Mouse (Mus musculus) stomach, postnatal 0 days (tissue): ENCODE measurements around the gene Vmn1r152. TPM values are rescaled to one million over a fixed set of nuclear protein-coding genes. Genes with fewer than 3 reads are reported as not detected.
"Not testable (repeated sequence)": the region's sequence is repeated elsewhere in the genome, so short reads cannot be mapped to it uniquely, and the experiment has no call there.

ENCODE experiments used
- ATAC-seq: fragments of 200-750 bp; cut with Nextera tagmentation; 2 replicates; pipeline ENCODE4 v1.8.0; 2017; ENCODE audit not compliant: low FRiP score, low TSS enrichment
- DNase-seq: peaks from one replicate; pipeline ENCODE4 v3.0.0-alpha.2; 2016; ENCODE audit warnings: low spot score
- H3K27ac ChIP-seq: fragments of 300-500 bp; sonication (generic); replicated peaks from 2 replicates; pipeline ENCODE4 v1.5.1; 2014; ENCODE audit warnings: mild to moderate bottlenecking, control low read depth
- H3K27me3 ChIP-seq: fragments of 300-500 bp; sonication (generic); 2 replicates; pipeline ENCODE4 v1.6.1; 2014; ENCODE audit warnings: low read length; ENCODE audit not compliant: control insufficient read depth, insufficient read depth
- H3K36me3 ChIP-seq: fragments of 300-500 bp; sonication (generic); 2 replicates; pipeline ENCODE4 v1.6.1; 2014; ENCODE audit warnings: low read length, mixed read lengths; ENCODE audit not compliant: control insufficient read depth, insufficient read depth
- H3K4me1 ChIP-seq: fragments of 300-500 bp; sonication (generic); replicated peaks from 2 replicates; pipeline ENCODE4 v1.6.1; 2014; ENCODE audit warnings: antibody characterized with exemption; ENCODE audit not compliant: control insufficient read depth, insufficient read depth
- H3K4me2 ChIP-seq: fragments of 300-500 bp; sonication (generic); replicated peaks from 2 replicates; pipeline ENCODE4 v1.6.1; 2014; ENCODE audit warnings: low read depth, mild to moderate bottlenecking, control low read depth, moderate library complexity
- H3K4me3 ChIP-seq: fragments of 300-500 bp; sonication (generic); 2 replicates; pipeline ENCODE4 v1.5.1; 2014; ENCODE audit warnings: low read depth, low read length, control low read depth
- H3K9ac ChIP-seq: fragments of 300-500 bp; sonication (generic); 2 replicates; pipeline ENCODE4 v1.6.1; 2014; ENCODE audit warnings: mild to moderate bottlenecking, low read length, control low read depth, mixed read lengths
- H3K9me3 ChIP-seq: fragments of 300-500 bp; sonication (generic); 2 replicates; pipeline ENCODE4 v1.6.1; 2016; ENCODE audit warnings: low read length; ENCODE audit not compliant: control insufficient read depth
- WGBS: fragments of 180-500 bp; shearing (Covaris S2); extraction: QIAGEN DNeasy Blood & Tissue Kit; methylation state at CpG from one replicate; pipeline ENCODE4 v1.1.7; 2014; 5-methylcytosine and 5-hydroxymethylcytosine counted together
- polyA plus RNA-seq: library from polyadenylated mRNA; unstranded; fragments of >200 nt; fragmentation: Nextera tagmentation; extraction: Ambion mirVana; gene quantifications from 2 replicates; pipeline ENCODE4 v1.2.1, GENCODE M21; 2015

Gene Vmn1r152
- polyA plus RNA-seq, result not detected in 2 replicates

GRCm38 (mm10) chr7:22522667-22523066 is at the start of gene Vmn1r152:
TSS of gene Vmn1r152 (plus strand) at chr7:22522967.
- not testable (repeated sequence) for DNase-seq, H3K4me2 ChIP-seq, H3K4me1 ChIP-seq, ATAC-seq, H3K9ac ChIP-seq, H3K27me3 ChIP-seq, H3K27ac ChIP-seq, H3K4me3 ChIP-seq, H3K36me3 ChIP-seq, H3K9me3 ChIP-seq
- WGBS, result no CpG with 5 or more reads among the region's 3 CpGs

GRCm38 (mm10) chr7:22499578-22499977 is 23.2 kb upstream of the Vmn1r152 start, which contains the start of gene Vmn1r151:
TSS of gene Vmn1r151 (minus strand) at chr7:22499678.
- H3K9ac ChIP-seq, H3K9me3 ChIP-seq, H3K27me3 ChIP-seq, H3K4me3 ChIP-seq, DNase-seq, H3K27ac ChIP-seq, H3K36me3 ChIP-seq, H3K4me2 ChIP-seq, ATAC-seq, H3K4me1 ChIP-seq: not testable (repeated sequence)
- 28% methylated on average over 1 of the region's 3 CpGs for WGBS

- not testable (repeated sequence) for DNase-seq, H3K27me3 ChIP-seq, ATAC-seq, H3K27ac ChIP-seq, H3K4me1 ChIP-seq, H3K9me3 ChIP-seq, H3K4me3 ChIP-seq, H3K4me2 ChIP-seq, H3K36me3 ChIP-seq, H3K9ac ChIP-seq
- no CpG with 5 or more reads among the region's 1 CpGs for WGBS
Observed at GRCm38 (mm10) chr7:22534787-22535186, 12.0 kb downstream of the Vmn1r152 start, which contains the start of gene Gm8677. TSS of gene Gm8677 (minus strand) at chr7:22534887.

GRCm38 (mm10) chr7:22565243-22565642 is 42.5 kb downstream of the Vmn1r152 start, which contains the start of gene Gm4201:
TSS of gene Gm4201 (minus strand) at chr7:22565343.
- H3K4me3 ChIP-seq, H3K9me3 ChIP-seq, H3K9ac ChIP-seq, H3K4me2 ChIP-seq, DNase-seq, ATAC-seq, H3K27me3 ChIP-seq, H3K36me3 ChIP-seq, H3K4me1 ChIP-seq, H3K27ac ChIP-seq: not testable (repeated sequence)
- WGBS, result no CpG with 5 or more reads among the region's 3 CpGs

Other genes with a start within 250 kb of the Vmn1r152 start
- not detected in 2 replicates for gene Gm4187, start 193.2 kb upstream of the Vmn1r152 start, polyA plus RNA-seq
- gene Gm8660, start 151.9 kb upstream of the Vmn1r152 start, polyA plus RNA-seq, result not detected in 2 replicates
- gene Vmn1r148, start 109.4 kb upstream of the Vmn1r152 start, polyA plus RNA-seq, result not detected in 2 replicates
- gene Vmn1r149, start 84.7 kb upstream of the Vmn1r152 start, polyA plus RNA-seq, result not detected in 2 replicates
- not detected in 2 replicates for gene Gm10665, start 58.9 kb upstream of the Vmn1r152 start, polyA plus RNA-seq
- gene Vmn1r151, start 23.3 kb upstream of the Vmn1r152 start, polyA plus RNA-seq, result not detected in 2 replicates
- gene Gm8677, start 11.9 kb downstream of the Vmn1r152 start, polyA plus RNA-seq, result not detected in 2 replicates
- gene Gm4201, start 42.4 kb downstream of the Vmn1r152 start, polyA plus RNA-seq, result not detected in 2 replicates
- not detected in 2 replicates for gene Gm4565, start 65.2 kb downstream of the Vmn1r152 start, polyA plus RNA-seq
- not detected in 2 replicates for gene Vmn1r155, start 135.1 kb downstream of the Vmn1r152 start, polyA plus RNA-seq
- not detected in 2 replicates for gene Gm8693, start 169.3 kb downstream of the Vmn1r152 start, polyA plus RNA-seq
- gene Gm4567, start 196.7 kb downstream of the Vmn1r152 start, polyA plus RNA-seq, result not detected in 2 replicates
- gene Vmn1r157, start 238.7 kb downstream of the Vmn1r152 start, polyA plus RNA-seq, result not detected in 2 replicates